Mouse (Mus musculus): ENCODE measurements at regions not wholly inside any gene's neighbourhood (a gene's known extent, or its start where the extent isn't known, plus 50 kb on each side); places are given as distances from the start of the nearest gene placed in this dataset.

DNA sequence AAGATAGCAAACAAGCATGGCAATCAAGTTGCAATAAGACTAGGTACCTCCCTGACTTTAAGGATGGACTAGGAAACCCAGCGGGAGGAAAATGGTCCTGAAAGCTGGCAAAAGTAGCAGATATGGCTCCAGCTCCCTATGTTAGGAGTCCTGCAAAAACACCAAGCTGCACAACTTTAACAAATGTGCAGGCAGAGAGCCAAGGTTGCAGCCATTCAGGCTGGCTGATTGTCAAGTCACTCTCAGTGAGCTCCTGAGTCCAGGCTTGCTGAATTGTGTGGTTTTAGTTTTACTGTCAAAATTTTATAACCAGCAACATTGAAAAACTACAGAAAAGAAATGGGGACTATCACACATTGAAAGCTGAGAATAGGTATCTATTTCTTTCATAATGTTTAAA, 1122.8 kb upstream of the Slc10a2 start:
- H3K9me3 ChIP-seq (ENCODE audit: low read length), result no peaks in the 10 kb centered on the region
- H3K36me3 ChIP-seq (ENCODE audit: insufficient read depth, low read length), result no peaks in the 10 kb centered on the region
- H3K4me1 ChIP-seq (ENCODE audit: insufficient read depth, low read length), result no peaks in the 10 kb centered on the region
- ATAC-seq (ENCODE audit: low FRiP score), result no peak
- no peak overlapping the region for H3K27ac ChIP-seq (ENCODE audit: low read depth, low read length)
- no peak overlapping the region for H3K4me3 ChIP-seq (ENCODE audit: low read depth, low read length)
- 76% methylated on average over 1 of the region's 1 CpGs for WGBS
- H3K27me3 ChIP-seq (ENCODE audit: insufficient read depth, low read length), result no peaks in the 10 kb centered on the region
- H3K4me2 ChIP-seq (ENCODE audit: low read depth, low read length, poor library complexity, severe bottlenecking), result no peak overlapping the region
- TF ChIP-seq CTCF (IDR thresholded peaks at IDR 0.05), result no peak
- no peak overlapping the region for H3K9ac ChIP-seq (replicated peaks; ENCODE audit: low read length, poor library complexity, severe bottlenecking)
- peak; percentile 53 for DNase-seq (ENCODE audit: low spot score)

GRCm38 (mm10) chr8:6225194-6225593, 1120.0 kb upstream of the Slc10a2 start:
- Histone ChIP-seq H3K9me3 (ENCODE audit: low read length) (no peaks in the 10 kb centered on the region), H3K4me2 (ENCODE audit: low read depth, low read length, poor library complexity, severe bottlenecking) (no peak overlapping the region), H3K9ac (replicated peaks; ENCODE audit: low read length, poor library complexity, severe bottlenecking) (no peak overlapping the region), H3K27ac (ENCODE audit: low read depth, low read length) (no peak overlapping the region), H3K27me3 (ENCODE audit: insufficient read depth, low read length) (no peaks in the 10 kb centered on the region), H3K4me3 (ENCODE audit: low read depth, low read length) (no peak overlapping the region), H3K36me3 (ENCODE audit: insufficient read depth, low read length) (no peaks in the 10 kb centered on the region), H3K4me1 (ENCODE audit: insufficient read depth, low read length) (no peaks in the 10 kb centered on the region)
- DNase-seq (ENCODE audit: low spot score) (peak; percentile 3), ATAC-seq (ENCODE audit: low FRiP score) (no peak)
- TF ChIP-seq CTCF (IDR thresholded peaks at IDR 0.05), result no peak
- WGBS, result 86% methylated on average over 1 of the region's 1 CpGs

DNA sequence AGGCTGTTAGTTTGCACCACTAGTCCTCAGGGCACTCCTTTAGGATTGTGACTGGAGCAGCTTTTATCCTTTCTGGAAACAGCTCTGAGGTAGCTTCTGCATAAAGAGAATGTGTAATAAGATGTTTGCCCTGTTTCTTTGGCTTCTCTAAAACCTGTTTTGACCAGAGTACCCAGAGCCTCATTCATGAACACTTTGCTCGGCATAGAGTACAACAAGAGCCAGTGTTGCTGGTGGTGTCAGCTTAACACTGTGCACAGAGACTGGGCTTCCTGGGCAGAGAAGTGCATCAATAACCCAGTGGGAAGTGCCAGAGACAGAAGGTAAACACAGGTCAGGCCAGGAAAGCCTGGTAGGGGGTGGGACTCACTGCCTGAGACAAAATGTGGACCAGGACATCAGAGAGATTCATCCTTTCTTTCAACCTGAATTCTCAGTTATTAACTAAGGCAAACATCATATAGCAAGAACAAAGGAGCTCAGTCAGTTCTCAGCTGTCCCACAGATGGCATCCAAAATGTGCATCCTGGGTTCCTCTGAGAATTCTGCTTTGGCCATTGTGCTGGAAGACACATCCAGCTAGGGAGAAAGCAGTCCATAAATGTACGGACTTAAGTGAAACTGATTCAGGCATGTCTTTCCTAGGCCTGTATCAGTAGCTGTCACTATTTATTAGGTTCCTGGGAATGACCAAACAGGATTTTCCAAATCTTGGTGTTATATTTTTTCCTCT, 1102.6 kb upstream of the Slc10a2 start:
- DNase-seq (ENCODE audit: low spot score) (peak; percentile 39), ATAC-seq (ENCODE audit: low FRiP score) (peak; percentile 74)
- Histone ChIP-seq H3K4me3 (ENCODE audit: low read depth, low read length) (no peak overlapping the region), H3K4me2 (ENCODE audit: low read depth, low read length, poor library complexity, severe bottlenecking) (no peak overlapping the region), H3K27ac (ENCODE audit: low read depth, low read length) (peak overlapping the region; percentile 18; the same call in 1 of the 2 replicates), H3K9me3 (ENCODE audit: low read length) (no peaks in the 10 kb centered on the region), H3K27me3 (ENCODE audit: insufficient read depth, low read length) (no peaks in the 10 kb centered on the region), H3K36me3 (ENCODE audit: insufficient read depth, low read length) (no peaks in the 10 kb centered on the region), H3K4me1 (ENCODE audit: insufficient read depth, low read length) (no peaks in the 10 kb centered on the region), H3K9ac (replicated peaks; ENCODE audit: low read length, poor library complexity, severe bottlenecking) (no peak overlapping the region)
- no peak for TF ChIP-seq CTCF (IDR thresholded peaks at IDR 0.05)
- WGBS, result 37% methylated on average over 2 of the region's 2 CpGs

DNA sequence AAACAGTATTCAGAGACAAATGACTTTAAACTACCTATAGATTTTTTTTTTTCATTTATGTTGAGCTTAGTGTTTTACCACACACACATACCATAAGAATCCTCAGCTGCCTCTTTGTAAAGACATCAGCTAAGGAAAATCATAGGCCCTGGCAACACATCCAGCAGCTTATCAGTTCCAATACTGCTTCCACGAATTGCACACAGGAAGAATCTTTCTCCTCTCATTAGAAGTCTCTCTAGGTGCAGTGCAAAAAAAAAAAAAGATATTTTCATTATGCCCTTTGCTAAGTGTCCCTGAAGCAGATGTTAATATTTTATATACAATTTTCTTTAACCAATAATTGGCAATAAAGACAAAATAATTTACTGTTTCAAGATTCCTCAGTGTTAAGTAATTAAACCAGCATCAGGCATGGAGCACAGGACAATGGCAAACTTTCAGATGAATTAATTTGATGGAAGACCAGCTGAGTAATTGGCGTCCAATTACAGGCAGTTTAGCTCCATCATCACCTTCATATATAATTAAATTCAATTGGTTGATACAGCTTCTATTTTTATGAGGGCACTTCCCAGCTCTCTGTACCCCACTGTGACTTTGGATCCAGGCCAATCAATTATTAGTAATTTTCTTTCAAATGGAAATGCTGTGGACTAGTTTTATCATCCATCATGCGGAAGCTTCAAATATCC, 1099.0 kb upstream of the Slc10a2 start:
- WGBS, result 46% methylated on average over 3 of the region's 3 CpGs
- Histone ChIP-seq H3K27ac (ENCODE audit: low read depth, low read length) (no peak overlapping the region), H3K4me2 (ENCODE audit: low read depth, low read length, poor library complexity, severe bottlenecking) (no peak overlapping the region), H3K4me1 (ENCODE audit: insufficient read depth, low read length) (no peaks in the 10 kb centered on the region), H3K9ac (replicated peaks; ENCODE audit: low read length, poor library complexity, severe bottlenecking) (no peak overlapping the region), H3K9me3 (ENCODE audit: low read length) (no peaks in the 10 kb centered on the region), H3K4me3 (ENCODE audit: low read depth, low read length) (no peak overlapping the region), H3K27me3 (ENCODE audit: insufficient read depth, low read length) (no peaks in the 10 kb centered on the region), H3K36me3 (ENCODE audit: insufficient read depth, low read length) (no peaks in the 10 kb centered on the region)
- no peak for TF ChIP-seq CTCF (IDR thresholded peaks at IDR 0.05)
- peak; percentile 0 for DNase-seq (ENCODE audit: low spot score)
- no peak for ATAC-seq (ENCODE audit: low FRiP score)

- ATAC-seq (ENCODE audit: low FRiP score), result no peak
These were observed 1086.3 kb upstream of the Slc10a2 start for GRCm38 (mm10) chr8:6191431-6191830.

GRCm38 (mm10) chr8:6188422-6188821, 1083.3 kb upstream of the Slc10a2 start:
- H3K4me3 ChIP-seq (ENCODE audit: low read depth, low read length), result no peak overlapping the region
- H3K4me1 ChIP-seq (ENCODE audit: insufficient read depth, low read length), result no peaks in the 10 kb centered on the region
- H3K9ac ChIP-seq (replicated peaks; ENCODE audit: low read length, poor library complexity, severe bottlenecking), result no peak overlapping the region
- H3K27ac ChIP-seq (ENCODE audit: low read depth, low read length), result no peak overlapping the region
- no peak for TF ChIP-seq CTCF (IDR thresholded peaks at IDR 0.05)
- DNase-seq (ENCODE audit: low spot score) (no peak), ATAC-seq (ENCODE audit: low FRiP score) (no peak)
- no peaks in the 10 kb centered on the region for H3K27me3 ChIP-seq (ENCODE audit: insufficient read depth, low read length)
- H3K4me2 ChIP-seq (ENCODE audit: low read depth, low read length, poor library complexity, severe bottlenecking), result no peak overlapping the region
- no peaks in the 10 kb centered on the region for H3K9me3 ChIP-seq (ENCODE audit: low read length)
- H3K36me3 ChIP-seq (ENCODE audit: insufficient read depth, low read length), result no peaks in the 10 kb centered on the region
- 74% methylated on average over 2 of the region's 2 CpGs for WGBS

More at GRCm38 (mm10) chr8:6191431-6191830, 1086.3 kb upstream of the Slc10a2 start:
- Histone ChIP-seq H3K4me2 (ENCODE audit: low read depth, low read length, poor library complexity, severe bottlenecking) (no peak overlapping the region), H3K36me3 (ENCODE audit: insufficient read depth, low read length) (no peaks in the 10 kb centered on the region), H3K9me3 (ENCODE audit: low read length) (no peaks in the 10 kb centered on the region), H3K4me1 (ENCODE audit: insufficient read depth, low read length) (no peaks in the 10 kb centered on the region), H3K4me3 (ENCODE audit: low read depth, low read length) (no peak overlapping the region), H3K27me3 (ENCODE audit: insufficient read depth, low read length) (no peaks in the 10 kb centered on the region), H3K27ac (ENCODE audit: low read depth, low read length) (no peak overlapping the region), H3K9ac (replicated peaks; ENCODE audit: low read length, poor library complexity, severe bottlenecking) (no peak overlapping the region)
- no peak for DNase-seq (ENCODE audit: low spot score)
- no peak for TF ChIP-seq CTCF (IDR thresholded peaks at IDR 0.05)
- WGBS, result 85% methylated on average over 2 of the region's 2 CpGs
